Mouse (Mus musculus) CD4-positive, CD25-positive, alpha-beta regulatory T cell, adult 2 months (primary cell): ENCODE data around the gene Sufu.

Experiments used
- DNase-seq: peaks from one replicate; pipeline ENCODE4 v3.0.0-alpha.2; 2012; ENCODE audit warnings: low read depth, low spot score

The Sufu gene

GRCm38 (mm10) chr19:46396686-46397435 lies at the start of gene Sufu:
Sufu (plus strand) TSS chr19:46396896.
- peak; percentile 99 for DNase-seq

DNA sequence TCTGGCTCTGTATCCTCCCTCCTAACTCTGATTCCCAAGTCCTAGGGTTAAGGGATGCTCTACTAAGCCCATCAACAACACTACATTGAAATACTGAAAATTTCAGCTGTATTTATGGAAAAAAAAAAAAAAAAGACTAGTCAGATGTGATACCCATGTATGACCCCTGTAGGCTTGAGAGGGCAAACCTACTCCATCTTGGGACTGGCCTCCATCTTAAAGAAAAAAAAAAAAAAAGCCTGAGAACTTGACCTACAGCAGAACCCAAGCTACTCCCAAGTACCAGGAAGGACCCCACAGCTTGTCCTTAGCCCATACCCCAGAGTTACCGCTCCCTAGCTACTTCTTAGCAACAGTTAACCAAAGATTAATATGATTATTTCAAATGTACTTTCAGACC lies 49.5 kb upstream of the Sufu start:
- no peak for DNase-seq

GRCm38 (mm10) chr19:46347936-46348668 lies 48.6 kb upstream of the Sufu start:
- no peak for DNase-seq

GRCm38 (mm10) chr19:46348761-46349458 lies 47.8 kb upstream of the Sufu start:
- DNase-seq: peak; percentile 88

DNA sequence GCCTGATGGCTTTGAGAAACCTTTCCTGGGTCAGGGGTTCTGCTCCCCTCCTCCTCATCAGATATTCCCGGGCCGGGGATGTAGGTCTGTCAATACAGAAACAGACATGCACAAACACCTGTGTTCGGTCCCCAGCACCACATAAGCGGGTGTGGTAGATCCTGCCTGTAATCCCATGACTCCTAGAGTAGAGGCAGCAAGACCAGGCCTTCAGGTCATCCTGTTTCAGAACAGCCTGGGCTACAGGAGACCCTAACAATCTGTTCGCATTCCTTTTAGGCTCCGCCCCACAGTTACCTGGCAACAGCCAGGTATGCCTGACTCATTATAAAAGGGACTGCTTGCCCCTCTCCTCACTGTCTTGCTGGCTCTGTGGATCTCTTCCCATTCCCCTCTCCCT lies 47.1 kb upstream of the Sufu start:
- no peak for DNase-seq

GRCm38 (mm10) chr19:46350168-46350932 lies 46.3 kb upstream of the Sufu start, which contains the start of gene 2310034G01Rik:
2310034G01Rik (minus strand) TSS chr19:46350302.
- DNase-seq: no peak

DNA sequence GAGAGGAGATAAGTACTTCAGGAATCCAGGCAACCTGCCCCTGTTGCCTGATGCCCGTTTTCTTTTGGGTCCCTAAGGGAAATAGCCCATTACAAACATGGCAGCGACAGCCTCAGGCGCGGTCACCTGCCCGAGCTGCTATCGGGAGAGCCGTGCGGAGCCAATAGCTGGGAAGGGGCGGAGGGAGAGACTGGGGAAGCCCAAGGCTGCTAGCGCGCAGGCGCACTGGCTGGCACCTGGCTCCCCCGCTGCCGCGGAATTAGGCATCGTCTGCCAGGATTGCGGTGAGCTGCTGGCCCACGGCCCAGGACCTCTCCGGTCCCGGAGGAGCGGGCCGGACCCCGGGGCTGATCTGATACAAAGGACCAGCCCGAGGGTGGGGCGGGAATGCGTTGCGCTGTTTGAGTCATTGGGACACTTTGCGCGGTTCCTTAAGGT lies 40.0 kb upstream of the Sufu start:
- DNase-seq: peak; percentile 92

GRCm38 (mm10) chr19:46357344-46358280 lies 39.1 kb upstream of the Sufu start:
- no peak for DNase-seq

- no peak for DNase-seq
These were observed 38.3 kb upstream of the Sufu start for GRCm38 (mm10) chr19:46358381-46358780.

- no peak for DNase-seq
These were observed 34.6 kb upstream of the Sufu start for GRCm38 (mm10) chr19:46362104-46362503.

GRCm38 (mm10) chr19:46363294-46364009 lies 33.2 kb upstream of the Sufu start:
- DNase-seq: no peak

DNA sequence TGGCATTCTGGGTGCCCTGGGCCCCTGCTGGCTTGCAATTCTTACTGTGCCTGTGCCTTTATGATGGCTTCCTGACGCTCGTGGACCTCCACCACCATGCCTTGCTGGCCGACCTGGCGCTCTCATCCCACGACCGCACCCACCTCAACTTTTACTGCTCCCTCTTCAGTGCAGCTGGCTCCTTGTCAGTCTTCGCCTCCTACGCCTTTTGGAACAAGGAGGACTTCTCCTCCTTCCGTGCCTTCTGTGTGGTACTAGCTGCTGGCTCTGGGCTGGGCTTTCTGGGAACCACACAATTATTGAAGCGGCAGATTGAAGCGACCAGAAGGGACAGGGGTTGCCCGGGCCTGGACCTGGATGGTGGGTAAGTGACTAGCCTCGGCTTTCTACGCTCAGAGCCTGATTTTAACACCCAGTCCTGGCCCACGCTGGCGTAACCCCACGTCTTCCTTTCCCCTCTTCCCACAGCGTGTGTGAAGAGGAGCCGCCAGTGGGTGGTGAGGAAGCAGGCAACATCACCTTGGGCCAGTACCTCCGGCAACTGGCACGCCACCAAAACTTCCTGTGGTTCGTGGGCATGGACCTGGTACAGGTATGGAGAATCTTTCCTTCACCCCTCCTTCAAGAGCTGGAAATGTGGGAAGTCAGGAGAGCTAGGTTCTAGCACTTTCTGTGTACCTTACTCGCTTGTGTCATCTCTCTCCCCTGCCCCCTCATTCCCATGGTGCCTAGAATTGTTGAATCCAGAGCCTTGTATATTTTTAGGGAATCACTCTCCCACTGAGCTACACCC lies 28.7 kb upstream of the Sufu start:
- DNase-seq: no peak

GRCm38 (mm10) chr19:46369204-46369603 lies 27.5 kb upstream of the Sufu start:
- peak; percentile 50 for DNase-seq

DNA sequence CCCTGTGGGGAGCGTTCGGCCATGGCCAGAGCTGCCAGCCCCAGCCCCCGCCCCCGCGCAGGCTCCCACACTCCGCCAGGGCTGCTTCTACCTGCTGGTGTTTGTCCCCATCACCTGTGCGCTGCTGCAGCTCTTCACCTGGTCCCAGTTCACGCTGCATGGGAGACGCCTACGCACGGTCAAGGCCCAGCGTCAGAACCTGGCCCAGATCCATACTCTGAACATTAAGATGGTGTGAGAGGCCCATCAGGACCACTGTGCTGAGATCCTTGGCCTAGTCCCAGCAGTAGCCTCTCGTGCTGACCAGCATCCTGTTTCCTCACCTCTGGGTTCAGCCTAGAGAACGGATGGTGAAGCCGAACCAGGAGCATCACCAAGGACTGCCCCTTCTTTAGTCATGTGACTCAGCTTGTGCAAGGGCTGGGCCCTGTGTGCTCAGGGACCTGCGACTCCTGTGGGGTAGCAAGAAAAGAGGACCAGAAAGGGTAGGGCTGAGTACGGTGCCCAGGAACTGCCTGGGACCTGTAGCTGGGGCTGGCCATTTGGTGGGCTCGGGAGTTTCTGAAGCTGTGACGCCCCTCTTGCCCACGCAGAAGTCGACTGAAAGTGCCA lies 22.1 kb upstream of the Sufu start:
- DNase-seq: no peak

GRCm38 (mm10) chr19:46375489-46375888 lies 21.2 kb upstream of the Sufu start:
- DNase-seq: no peak

GRCm38 (mm10) chr19:46375891-46376290 lies 20.8 kb upstream of the Sufu start:
- no peak for DNase-seq

DNA sequence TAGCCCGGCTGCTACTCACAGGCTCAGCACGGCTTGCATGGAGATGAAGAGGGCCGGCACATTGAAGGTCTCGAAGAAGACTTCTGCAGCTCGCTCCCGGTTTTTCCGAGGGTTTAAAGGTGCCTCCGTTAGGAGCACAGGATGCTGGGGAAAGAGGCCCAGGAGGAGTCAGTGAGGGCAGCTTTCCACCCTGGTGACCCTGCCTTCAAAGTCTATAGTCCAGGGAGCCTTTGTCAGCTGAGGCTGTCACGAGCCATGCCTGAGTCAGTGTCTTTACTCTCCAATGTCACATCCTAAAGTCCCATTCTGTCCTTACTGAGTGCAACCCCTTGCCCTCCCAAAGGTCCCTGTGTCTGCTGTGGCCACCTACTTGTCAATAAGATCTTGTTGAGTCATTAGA lies 14.4 kb upstream of the Sufu start:
- DNase-seq: no peak

DNA sequence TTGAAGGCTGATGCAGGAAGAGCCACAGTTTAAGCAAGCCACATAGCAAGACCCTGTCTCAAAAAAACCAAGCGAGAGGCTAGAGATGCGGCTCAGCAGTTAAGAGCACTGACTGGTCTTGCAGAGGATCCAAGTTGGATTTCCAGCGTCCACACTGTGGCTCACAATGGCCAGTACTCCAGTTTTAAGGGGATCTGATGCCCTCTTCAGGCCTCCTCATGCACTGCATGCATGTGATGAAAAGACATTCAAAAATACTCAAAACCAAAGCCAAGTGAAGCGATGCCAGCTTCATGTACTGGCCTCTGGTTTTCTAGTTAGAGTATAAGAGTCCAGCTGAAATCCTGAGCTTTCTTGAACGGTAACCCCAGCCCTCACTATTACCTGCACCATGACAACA lies 6.8 kb upstream of the Sufu start:
- DNase-seq: peak; percentile 34

DNA sequence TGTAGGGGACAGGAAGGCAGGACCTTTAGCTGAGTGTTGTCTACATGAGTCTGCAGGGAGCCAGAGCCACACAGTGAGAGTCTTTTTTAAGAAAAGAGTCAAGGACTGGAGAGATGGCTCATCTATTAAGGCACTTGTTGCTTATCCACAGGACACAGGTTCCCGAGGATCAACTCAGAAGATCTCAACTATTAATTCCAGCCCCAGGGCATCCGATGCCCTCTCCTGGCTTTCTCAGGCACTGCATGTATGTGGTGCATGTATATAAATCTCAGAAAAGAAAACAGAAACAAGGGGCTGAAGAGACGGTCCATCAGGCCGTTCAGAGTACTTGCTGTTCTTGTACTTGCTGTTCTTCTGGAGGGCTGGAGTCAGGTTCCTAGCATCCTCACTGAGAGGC lies 4.7 kb upstream of the Sufu start:
- peak; percentile 73 for DNase-seq
